Mouse (Mus musculus) left cerebral cortex, postnatal 4 days (tissue): ENCODE results near the gene Cacng4. TPM values are rescaled to one million over a fixed set of nuclear protein-coding genes. Genes with fewer than 3 reads are reported as not detected.

ENCODE experiments used
- DNase-seq: peaks from one replicate; pipeline ENCODE4 v3.0.0-alpha.2; 2022
- intact Hi-C: fragments of 180-260 bp; cut with DNase I; formaldehyde crosslinking; loops from one replicate; pipeline ENCODE4 v1.15.1; 2025
- total RNA-seq, 2 experiments: library from RNA; stranded (reverse); gene quantifications; 2 replicates each; pipeline ENCODE4 v1.2.3; 2021

The Cacng4 gene
- total RNA-seq, 2 experiments from 2014 or later, result 184 to 207 TPM

GRCm38 (mm10) chr11:107777487-107777886 lies 16.9 kb downstream of the Cacng4 start:
- intact Hi-C loops, result no loop called here

GRCm38 (mm10) chr11:107773312-107773711 lies 21.0 kb downstream of the Cacng4 start:
- DNase-seq, result no peak
- intact Hi-C loops, result no loop called here

More at GRCm38 (mm10) chr11:107777487-107777886, 16.9 kb downstream of the Cacng4 start:
- DNase-seq, result peak; percentile 79

- intact Hi-C loops, result no loop called here
- no peak for DNase-seq
Measured at GRCm38 (mm10) chr11:107772002-107772401, 22.4 kb downstream of the Cacng4 start.

GRCm38 (mm10) chr11:107768361-107768760 lies 26.0 kb downstream of the Cacng4 start:
- peak; percentile 55 for DNase-seq
- intact Hi-C loops, result no loop called here

- DNase-seq, result peak; percentile 21
- intact Hi-C loops, result no loop called here
Measured at GRCm38 (mm10) chr11:107766932-107767331, 27.4 kb downstream of the Cacng4 start.

GRCm38 (mm10) chr11:107762688-107763460 lies 31.5 kb downstream of the Cacng4 start:
- peak; percentile 67 for DNase-seq
- intact Hi-C loops, result no loop called here

- intact Hi-C loops, result no loop called here
- peak; percentile 54 for DNase-seq
Measured at GRCm38 (mm10) chr11:107761790-107762500, 32.4 kb downstream of the Cacng4 start.

- no peak for DNase-seq
Measured at GRCm38 (mm10) chr11:107760001-107760400, 34.4 kb downstream of the Cacng4 start.

GRCm38 (mm10) chr11:107759516-107759915 lies 34.8 kb downstream of the Cacng4 start:
- intact Hi-C loops, result no loop called here
- DNase-seq, result no peak

More at GRCm38 (mm10) chr11:107760001-107760400, 34.4 kb downstream of the Cacng4 start:
- intact Hi-C loops, result no loop called here

- intact Hi-C loops, result no loop called here
- no peak for DNase-seq
Measured at GRCm38 (mm10) chr11:107749114-107749513, 45.2 kb downstream of the Cacng4 start.

- DNase-seq, result no peak
- intact Hi-C loops, result no loop called here
Measured at GRCm38 (mm10) chr11:107748243-107749035, 45.9 kb downstream of the Cacng4 start.

GRCm38 (mm10) chr11:107743100-107743499 lies 51.3 kb downstream of the Cacng4 start:
- peak; percentile 67 for DNase-seq
- intact Hi-C loops, result no loop called here

GRCm38 (mm10) chr11:107738418-107739099 lies 55.8 kb downstream of the Cacng4 start:
- intact Hi-C loops, result no loop called here
- DNase-seq, result no peak

GRCm38 (mm10) chr11:107737886-107738285 lies 56.5 kb downstream of the Cacng4 start:
- no peak for DNase-seq
- intact Hi-C loops, result no loop called here

- no peak for DNase-seq
Measured at GRCm38 (mm10) chr11:107734133-107734532, 60.2 kb downstream of the Cacng4 start.

GRCm38 (mm10) chr11:107731498-107731897 lies 62.9 kb downstream of the Cacng4 start:
- intact Hi-C loops, result no loop called here
- peak; percentile 19 for DNase-seq

More at GRCm38 (mm10) chr11:107734133-107734532, 60.2 kb downstream of the Cacng4 start:
- intact Hi-C loops, result no loop called here

- intact Hi-C loops, result no loop called here
- peak; percentile 61 for DNase-seq
Measured at GRCm38 (mm10) chr11:107730940-107731339, 63.4 kb downstream of the Cacng4 start.

- DNase-seq, result no peak
- intact Hi-C loops, result no loop called here
Measured at GRCm38 (mm10) chr11:107729141-107729540, 65.2 kb downstream of the Cacng4 start.

- intact Hi-C loops, result no loop called here
- peak; percentile 86 for DNase-seq
Measured at GRCm38 (mm10) chr11:107728073-107728863, 66.1 kb downstream of the Cacng4 start.

- no peak for DNase-seq
- intact Hi-C loops, result no loop called here
Measured at GRCm38 (mm10) chr11:107724603-107725002, 69.8 kb downstream of the Cacng4 start.
